Mouse (Mus musculus) fat pad, adult 2 months (tissue): ENCODE data around the gene Gnai1.

Source experiments
- DNase-seq: peaks from one replicate; pipeline ENCODE4 v3.0.0-alpha.2; 2011; ENCODE audit warnings: low read depth, low spot score; ENCODE audit errors: extremely low read depth

The Gnai1 gene

DNA sequence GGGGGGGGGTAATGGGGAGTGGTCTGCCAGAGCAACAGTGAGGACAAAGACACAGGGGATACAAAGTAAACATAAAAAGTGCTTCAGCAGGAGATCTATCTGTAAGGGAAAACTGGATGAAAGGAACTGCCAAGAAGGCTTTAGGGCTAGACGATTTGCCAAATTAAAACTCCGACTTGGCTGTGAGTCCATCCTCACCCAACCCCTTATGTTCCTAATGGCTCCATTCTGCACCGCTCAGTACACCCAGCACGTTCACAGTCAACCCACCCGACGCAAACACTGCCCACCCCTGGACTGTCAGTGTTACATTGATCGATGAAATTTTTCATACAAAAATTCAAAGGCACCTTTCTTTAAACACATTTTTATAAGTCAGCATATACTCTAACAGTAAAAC is 71.5 kb downstream of the Gnai1 start:
- peak; percentile 7 for DNase-seq

DNA sequence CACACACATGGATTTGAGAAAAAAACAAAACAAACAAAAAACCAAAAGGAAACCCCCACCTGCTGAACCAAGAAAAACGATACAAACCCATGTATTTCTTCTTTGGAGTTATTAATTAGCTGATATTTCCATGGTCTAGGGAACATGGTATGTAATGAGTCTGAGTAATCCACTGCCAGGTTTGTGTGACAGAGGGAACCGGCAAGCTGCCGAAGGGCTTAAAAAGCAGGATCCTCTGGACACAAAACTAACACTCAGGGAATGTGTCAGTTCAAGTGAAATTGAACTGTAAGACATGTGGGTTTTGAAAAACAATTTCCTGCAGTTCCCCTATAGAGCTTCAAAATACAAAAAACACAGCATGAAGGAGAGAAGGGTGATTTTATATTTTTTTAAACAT is 72.1 kb downstream of the Gnai1 start:
- DNase-seq = no peak

GRCm38 (mm10) chr5:18282095-18282494 is 78.1 kb downstream of the Gnai1 start:
- DNase-seq = no peak

- no peak for DNase-seq
These were observed 85.7 kb downstream of the Gnai1 start for GRCm38 (mm10) chr5:18274352-18274940.

DNA sequence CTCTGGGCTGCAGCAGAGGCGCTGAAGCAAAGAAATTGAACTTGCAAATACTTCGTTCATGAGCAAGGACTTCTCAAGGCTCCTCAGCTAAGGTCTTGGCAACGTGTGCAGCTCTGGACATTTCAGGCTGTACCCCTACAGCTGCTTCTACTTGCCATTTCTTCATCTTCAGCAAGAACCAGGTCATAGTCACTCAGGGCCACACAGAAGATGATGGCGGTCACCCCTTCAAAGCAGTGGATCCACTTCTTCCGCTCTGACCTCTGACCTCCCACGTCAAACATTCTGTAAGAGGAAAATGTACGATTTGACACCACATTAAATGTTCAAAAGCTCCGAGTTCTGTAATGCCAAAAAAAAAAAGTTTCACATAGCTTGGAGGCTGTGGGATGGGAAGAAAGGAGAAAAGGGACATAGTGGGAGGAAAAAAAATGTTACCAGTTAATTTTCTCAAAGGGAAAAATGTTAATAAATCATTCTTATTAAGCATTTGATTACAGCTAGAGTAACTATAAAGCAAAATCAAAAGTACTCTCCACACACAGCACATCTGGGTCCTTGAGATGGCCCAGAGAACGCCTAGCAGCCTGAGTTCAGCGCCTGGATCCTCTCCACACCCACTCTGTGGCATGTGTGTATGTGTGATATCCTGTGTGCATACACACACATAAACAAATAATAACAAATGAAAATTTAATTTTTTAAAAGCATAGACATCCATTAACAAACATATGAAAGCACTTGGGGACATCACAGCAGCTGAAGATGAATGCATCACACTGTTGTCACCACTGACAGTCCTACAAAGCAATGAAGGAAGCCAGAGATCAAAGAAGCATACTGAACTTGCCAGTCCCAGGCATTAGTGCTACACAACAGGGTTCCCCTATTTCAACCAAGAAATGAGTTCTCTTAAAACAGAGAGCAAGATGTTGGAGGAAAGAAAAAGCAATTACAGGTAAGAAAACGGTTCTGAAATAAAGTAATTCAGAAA is 86.6 kb downstream of the Gnai1 start:
- DNase-seq = no peak

- no peak for DNase-seq
These were observed 109.7 kb downstream of the Gnai1 start for GRCm38 (mm10) chr5:18250379-18251017.

DNA sequence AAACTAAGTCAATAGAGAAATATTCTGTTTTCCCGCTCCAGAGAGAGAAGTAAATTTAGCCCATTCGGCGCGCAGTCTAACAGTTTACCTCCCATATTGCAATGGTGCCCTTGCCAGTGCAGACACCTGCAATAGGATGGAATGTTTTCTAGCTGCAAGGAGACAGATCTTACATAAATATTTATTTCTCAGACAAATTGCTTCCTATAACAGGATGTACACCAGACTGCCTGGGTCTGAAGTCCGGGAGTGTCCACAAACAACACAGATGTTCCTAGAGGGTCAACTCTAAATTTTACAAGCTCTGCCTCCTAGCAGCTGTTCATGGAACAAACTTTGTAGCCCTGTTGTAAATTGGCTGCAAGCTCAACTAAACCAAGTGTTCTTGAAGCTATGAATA is 111.0 kb downstream of the Gnai1 start:
- no peak for DNase-seq

- DNase-seq = no peak
These were observed 130.8 kb downstream of the Gnai1 start for GRCm38 (mm10) chr5:18229396-18229795.

DNA sequence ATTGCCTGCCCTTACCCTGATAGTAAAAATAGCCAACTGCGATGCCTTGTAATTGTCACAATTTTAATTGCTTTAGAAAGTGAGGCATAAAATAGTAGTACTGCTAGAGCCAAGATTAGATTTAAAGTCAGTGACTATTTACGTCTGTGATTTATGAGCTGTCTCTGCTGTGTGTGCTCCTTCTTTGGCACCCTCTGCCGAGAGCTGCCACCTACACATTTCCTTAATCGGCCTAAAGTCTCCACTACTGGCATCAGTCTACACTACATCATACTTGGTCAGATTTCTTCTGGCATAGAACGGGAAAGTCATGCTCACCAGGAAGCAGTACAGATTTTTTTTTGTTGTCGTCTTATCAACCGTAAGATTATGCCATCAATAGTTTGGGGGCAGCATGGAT is 131.3 kb downstream of the Gnai1 start:
- peak; percentile 73 for DNase-seq

DNA sequence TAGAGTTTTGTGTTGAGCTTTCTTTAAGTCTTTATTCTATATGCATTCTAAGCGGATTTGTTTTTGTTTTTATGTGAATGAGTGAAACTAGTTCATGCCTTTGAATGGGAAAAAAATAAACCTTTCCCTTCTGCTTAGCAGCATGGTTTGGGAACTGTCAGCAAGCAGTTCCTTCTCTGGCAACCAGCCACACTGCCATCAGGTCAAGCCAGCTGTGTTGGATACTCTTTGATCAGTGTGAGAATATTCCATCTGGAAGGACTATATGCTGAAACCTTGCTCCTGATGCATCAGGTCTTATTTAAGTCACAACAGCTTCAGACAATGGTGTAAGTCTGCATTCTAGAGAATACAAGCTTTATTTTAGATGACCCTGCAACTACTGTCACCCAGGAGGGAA is 139.3 kb downstream of the Gnai1 start:
- DNase-seq = no peak

GRCm38 (mm10) chr5:18218292-18218691 is 141.9 kb downstream of the Gnai1 start:
- no peak for DNase-seq

DNA sequence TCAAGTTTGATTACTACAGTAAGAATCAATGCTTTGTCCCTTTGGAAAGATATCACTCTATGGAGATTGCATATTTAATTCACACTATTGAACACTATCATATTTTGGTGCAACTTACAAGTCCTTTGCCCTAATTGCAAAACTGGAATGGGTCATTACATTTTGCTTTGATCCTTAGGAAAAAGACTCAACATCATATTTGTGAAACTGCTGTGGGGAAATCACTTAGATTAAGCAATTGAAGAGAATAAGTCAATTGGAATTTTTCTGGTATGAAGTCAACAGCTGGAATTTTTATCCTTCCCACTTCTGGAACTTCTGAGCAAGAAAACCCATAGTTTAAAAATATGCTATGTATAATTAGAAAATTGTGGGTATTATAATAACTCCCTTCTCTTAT is 142.3 kb downstream of the Gnai1 start:
- peak; percentile 25 for DNase-seq
